Comparison of ENCODE assay signal across 12 mouse cellular contexts in the genomic region with DNA sequence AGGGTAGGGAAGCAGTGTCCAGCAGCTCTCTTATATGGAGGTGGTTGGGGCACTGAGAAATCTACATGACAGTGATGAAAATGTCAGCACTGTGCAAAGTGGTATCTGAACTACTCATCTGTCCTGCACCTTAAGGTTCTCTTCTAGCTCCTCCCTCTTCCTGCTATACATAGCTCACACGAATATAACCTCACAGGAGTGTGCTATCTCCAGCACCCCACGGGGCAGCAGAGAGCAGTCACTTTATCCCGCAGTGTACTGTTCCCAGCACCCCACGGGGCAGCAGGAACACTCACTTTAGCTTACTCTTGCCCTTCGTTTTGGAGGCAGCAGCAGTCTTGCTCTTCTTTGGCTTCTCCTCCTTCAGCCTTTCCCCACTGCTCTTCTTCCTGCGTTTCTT.
"Had no signal": no experiment of that assay in that cellular context is flagged by ENCODE, and none has a peak within 500 bp of the region (broad histone marks: within the 10 kb centered on the region; RNA-seq: fewer than 3 reads in every experiment).

No protein-coding gene starts in this region.

- H3K27me3 ChIP-seq: kidney, embryonic 15.5 days; limb, embryonic 13.5 days; neural tube, embryonic 12.5 days had no signal

- H3K4me1 ChIP-seq: kidney, embryonic 15.5 days; limb, embryonic 13.5 days; midbrain, embryonic 10.5 days; neural tube, embryonic 12.5 days had no signal

- DNase-seq: kidney, adult 2 months; kidney, postnatal 14 days; left cerebral cortex, postnatal 4 days; midbrain, embryonic 14.5 days; right cerebral cortex, postnatal 4 days; spleen, adult 18-20 months; thymus, adult 18-20 months; thymus, postnatal 14 days had no signal

- H3K9me3 ChIP-seq: kidney, embryonic 15.5 days; limb, embryonic 13.5 days; midbrain, embryonic 10.5 days; neural tube, embryonic 12.5 days had no signal

- H3K27ac ChIP-seq: kidney, embryonic 15.5 days; limb, embryonic 13.5 days; midbrain, embryonic 10.5 days; neural tube, embryonic 12.5 days had no signal

- H3K4me2 ChIP-seq: kidney, embryonic 15.5 days; limb, embryonic 13.5 days; neural tube, embryonic 12.5 days had no signal

- H3K4me3 ChIP-seq: kidney, embryonic 15.5 days; limb, embryonic 13.5 days; midbrain, embryonic 10.5 days; neural tube, embryonic 12.5 days had no signal

- H3K9ac ChIP-seq: kidney, embryonic 15.5 days; limb, embryonic 13.5 days; neural tube, embryonic 12.5 days had no signal
